Mouse (Mus musculus) NIH3T3 (cell line): ENCODE measurements around the gene Tbca.

Experiments used
- DNase-seq: peaks from one replicate; pipeline ENCODE4 v3.0.0-alpha.2; 2012; ENCODE audit warnings: low read depth

The Tbca gene

DNA sequence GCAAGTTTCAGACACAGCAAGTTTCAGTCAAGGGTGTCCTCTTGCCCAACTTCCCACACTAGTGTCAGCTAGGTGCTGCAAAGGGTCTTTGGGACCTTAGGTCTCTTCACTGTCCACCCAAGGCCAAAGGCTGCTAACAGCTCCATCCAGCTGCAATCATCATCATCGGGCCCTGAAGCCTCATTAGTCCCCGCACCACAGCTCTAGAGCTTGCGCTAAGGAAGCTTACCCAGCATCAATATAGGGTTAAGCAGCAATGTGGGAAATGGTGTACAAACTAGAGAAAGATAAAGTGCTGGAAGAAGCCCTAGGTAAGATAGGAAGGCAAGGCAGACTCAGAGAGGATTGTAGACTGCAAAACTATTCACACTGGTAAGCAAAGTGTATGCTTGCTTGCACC is 92.5 kb downstream of the Tbca start:
- DNase-seq: no peak

DNA sequence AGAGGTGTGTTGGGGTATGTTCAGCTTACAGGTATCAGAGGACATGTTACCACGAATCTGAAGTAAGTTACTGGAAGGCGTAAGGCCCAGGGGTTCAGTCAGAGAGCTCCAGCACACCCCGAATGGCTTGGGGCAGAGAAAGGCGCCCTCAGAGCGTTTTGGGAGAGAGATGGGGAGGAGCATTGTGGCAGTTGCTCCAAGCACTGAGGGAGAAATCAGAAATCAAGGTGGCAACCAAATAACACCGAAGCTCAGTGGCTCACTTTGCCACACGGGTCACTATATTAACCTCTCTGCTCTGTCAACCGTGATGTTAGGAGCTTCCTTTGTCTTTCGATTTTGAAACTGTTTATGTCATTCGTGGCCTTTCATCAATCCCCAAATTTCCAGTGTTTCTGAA is 93.5 kb downstream of the Tbca start:
- DNase-seq: no peak

DNA sequence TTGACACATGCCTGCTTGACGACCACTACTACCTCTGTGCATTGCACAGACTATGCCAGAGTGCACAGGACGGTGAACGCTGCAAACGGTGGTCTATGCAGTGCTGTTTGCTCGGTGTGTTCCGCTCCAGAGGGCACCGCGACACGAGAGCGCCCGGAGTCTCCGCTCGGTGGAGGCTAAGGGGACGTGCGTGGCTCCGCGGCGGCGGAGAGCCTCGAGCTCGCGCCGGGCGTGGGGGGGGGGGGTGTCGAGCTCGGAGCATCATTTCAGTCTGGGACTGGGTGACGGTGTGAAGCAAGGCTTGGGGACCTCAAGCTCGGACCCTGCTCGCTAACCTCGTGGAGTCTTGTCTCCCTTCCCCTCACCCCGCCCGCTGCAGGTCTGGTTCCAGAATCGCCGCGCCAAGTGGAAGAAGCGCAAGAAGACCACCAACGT is 94.0 kb downstream of the Tbca start:
- no peak for DNase-seq

DNA sequence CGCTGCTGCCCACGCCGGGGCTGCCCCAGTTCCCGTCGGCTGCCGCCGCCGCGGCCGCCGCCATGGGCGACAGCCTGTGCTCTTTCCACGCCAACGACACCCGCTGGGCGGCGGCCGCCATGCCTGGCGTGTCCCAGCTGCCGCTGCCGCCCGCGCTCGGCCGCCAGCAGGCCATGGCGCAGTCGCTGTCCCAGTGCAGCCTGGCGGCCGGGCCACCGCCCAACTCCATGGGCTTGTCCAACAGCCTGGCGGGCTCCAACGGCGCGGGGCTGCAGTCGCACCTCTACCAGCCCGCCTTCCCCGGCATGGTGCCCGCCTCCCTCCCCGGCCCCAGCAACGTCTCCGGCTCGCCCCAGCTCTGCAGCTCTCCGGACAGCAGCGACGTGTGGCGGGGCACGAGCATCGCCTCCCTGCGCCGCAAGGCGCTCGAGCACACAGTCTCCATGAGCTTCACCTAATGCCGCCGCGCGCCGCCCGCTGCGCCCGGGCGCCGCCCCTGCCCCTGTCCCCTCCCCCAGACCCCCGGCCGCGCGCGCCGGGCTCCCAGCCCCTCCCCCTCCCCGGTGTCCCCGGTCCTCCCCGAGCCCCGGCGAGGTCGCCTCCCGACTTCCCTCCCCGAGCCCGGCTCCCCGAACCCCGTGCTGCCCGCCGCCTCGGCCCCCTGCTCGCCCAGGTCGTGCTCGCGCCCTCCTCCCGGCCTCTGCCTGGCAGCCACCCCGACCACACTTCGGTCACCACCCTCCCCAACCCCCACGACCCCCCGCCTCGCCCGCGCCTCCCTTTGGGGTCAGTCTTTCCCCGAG is 94.7 kb downstream of the Tbca start:
- no peak for DNase-seq

DNA sequence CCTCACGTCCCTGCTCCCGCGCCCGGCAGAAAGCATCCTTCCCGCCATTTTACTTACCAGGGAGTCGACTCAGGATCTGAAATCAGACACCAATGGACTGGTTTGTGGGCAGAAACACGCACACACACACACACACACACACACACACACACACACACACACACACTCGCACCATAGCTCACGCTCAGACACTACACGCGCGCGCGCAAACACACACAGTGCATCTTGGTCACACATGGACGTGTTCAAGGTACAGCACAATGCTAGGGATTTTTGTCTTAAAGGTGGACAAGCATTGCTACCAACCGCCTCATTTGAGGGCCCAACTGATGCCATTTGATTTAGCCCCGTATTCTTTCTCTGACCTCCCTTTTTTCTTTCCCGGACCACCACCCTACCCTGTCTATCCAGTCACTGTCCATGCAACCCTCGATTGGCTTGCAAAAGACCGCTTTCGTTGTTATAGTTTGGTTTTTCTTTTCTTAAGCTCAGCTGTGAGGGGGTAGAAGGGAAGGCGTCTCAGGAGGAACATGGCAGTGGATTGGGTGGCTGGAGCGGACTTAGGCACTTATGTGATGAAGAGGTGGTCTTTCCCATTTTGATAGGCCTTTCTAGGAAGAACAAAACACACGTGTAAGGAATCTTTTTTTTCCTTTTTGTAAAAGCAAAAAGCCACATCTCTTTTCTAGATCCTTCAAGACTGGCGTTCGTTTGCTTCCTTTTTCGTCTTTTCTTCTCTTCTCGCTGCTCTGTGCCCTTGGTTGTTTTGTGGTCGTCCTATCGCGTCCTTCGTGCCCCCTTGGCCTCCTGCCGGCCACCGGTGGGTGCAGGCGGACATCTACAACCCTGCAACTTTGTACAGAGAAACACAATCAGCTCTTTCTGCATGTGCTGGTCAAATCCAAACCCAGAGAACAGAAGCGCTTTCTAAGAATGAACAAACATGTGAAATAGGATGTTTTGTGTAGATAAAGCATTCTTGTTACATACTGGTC is 95.6 kb downstream of the Tbca start:
- DNase-seq: no peak

DNA sequence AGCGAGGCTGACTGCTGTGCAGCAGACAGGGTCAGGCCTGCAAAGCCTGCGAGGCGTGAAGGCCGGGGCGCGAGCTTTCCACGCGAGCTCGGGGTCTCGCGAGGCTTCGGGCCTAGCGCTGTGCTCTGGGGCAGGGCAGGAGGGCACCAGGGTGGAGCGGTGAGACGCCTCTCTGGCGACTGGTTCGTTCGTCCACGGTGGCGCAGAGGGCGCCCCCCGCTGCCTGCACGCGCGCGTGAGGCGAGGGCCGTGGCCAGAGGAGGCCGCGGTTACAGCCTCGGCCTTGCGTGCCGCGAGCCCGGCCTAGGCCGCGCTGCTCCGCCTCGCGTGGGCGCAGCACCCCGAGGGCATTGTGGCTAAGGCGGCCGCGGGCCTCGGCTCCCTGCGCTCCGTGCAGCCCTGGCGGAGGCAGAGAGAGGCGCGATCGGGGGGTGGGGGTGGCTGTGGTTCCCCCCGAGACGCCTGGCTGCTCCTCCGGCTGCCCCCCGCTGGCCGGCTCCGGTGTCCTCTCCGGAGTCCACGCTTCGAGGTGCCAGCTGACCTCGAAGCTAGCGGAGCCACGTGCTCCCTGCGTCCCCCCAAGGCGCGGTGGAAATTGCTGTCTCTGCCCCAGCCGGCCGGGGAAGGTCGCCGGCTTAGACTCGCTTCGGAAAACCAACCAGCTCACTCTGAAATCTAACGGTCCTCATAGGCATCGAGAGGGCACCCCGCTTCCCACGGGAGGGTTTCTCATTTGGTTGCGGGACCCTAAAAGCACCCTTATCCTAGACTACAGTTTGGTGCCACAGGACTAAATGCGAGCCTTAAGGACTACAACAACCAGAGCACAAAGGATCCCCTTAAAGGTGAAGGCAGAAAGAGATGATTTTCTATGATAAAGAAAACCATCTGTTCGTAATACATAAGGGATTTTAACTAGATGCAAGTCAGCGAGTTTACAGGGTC is 96.9 kb downstream of the Tbca start:
- no peak for DNase-seq
